Mouse (Mus musculus) G1E (cell line): ENCODE data around the gene Frmd5.

Source experiments
- CTCF ChIP-seq: IDR thresholded peaks from 2 replicates; pipeline ENCODE4 v1.5.1; 2012; ENCODE audit warnings: low read depth, low read length, inconsistent platforms, mixed read lengths
- GATA1 ChIP-seq: IDR thresholded peaks from 2 replicates; pipeline ENCODE4 v1.6.1; 2012; ENCODE audit warnings: borderline replicate concordance, low read length, inconsistent platforms, mixed read lengths
- GATA2 ChIP-seq: IDR thresholded peaks from 2 replicates; pipeline ENCODE4 v1.6.1; 2012; ENCODE audit warnings: low read depth, low read length, inconsistent platforms, borderline replicate concordance
- POLR2AphosphoS5 ChIP-seq: IDR thresholded peaks from 2 replicates; pipeline ENCODE4 v1.6.1; 2012; ENCODE audit warnings: low read depth, low read length, inconsistent platforms; ENCODE audit not compliant: insufficient replicate concordance
- TAL1 ChIP-seq: conservative IDR thresholded peaks from 2 replicates; pipeline ENCODE4 v1.6.1; 2012; ENCODE audit warnings: low read depth, low read length, inconsistent platforms, mixed read lengths

GRCm38 (mm10) chr2:121852045-121852444 lies 45.2 kb upstream of the Frmd5 start:
- no peak for TF ChIP-seq CTCF
- no peak for TF ChIP-seq TAL1
- TF ChIP-seq POLR2AphosphoS5 = no peak
- TF ChIP-seq GATA1 = no peak
- TF ChIP-seq GATA2 = no peak
